Mouse (Mus musculus) Muller cell, postnatal 12 days (primary cell): ENCODE measurements at regions not wholly inside any gene's neighbourhood (a gene's known extent, or its start where the extent isn't known, plus 50 kb on each side); places are given as distances from the start of the nearest gene placed in this dataset.

Experiments
- DNase-seq: peaks from one replicate; pipeline ENCODE4 v3.0.0-alpha.2; 2015; ENCODE audit errors: inconsistent ontology term

- no peak for DNase-seq
These were observed 61.6 kb downstream of the Skor1 start for GRCm38 (mm10) chr9:63087195-63087594.

DNA sequence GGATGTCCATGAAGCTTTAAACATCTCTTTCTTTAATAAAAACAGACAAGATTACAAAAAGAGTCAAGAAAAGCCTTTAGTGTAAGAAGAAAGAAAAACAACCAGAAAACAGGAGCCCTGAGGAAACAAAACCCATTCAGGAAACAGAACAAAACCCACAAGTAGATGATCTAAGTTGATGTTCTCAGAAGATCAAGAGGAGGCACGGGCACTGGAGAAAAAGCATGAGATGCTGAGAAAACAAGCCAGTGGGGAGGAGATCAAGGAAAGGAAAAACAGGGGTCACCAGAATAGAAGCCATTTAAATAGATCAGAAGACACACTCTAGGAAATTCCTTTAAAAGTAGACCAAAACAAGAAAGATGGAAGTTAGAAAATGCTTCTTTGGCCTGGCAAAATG lies 62.1 kb downstream of the Skor1 start:
- DNase-seq = no peak

DNA sequence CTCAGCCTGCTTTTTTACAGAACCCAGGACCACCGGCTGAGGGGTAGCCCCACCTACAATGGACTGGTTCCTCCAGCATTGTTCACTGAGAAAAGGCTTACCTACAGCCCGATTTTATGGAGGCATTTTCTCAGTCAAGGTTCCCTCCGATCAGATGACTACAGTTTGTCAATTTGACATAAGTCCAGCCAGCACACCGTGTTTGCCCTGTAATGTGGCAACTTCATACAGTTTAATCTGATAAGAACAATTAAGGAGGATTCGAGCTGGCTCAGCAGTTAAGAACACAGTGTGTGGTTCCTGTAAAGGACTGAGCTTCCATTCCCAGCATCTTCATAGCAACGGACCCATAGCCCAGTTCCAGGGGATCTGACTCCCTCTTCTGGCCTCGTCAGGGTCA lies 65.9 kb downstream of the Skor1 start:
- no peak for DNase-seq

GRCm38 (mm10) chr9:63082311-63082710 lies 66.5 kb downstream of the Skor1 start:
- no peak for DNase-seq

DNA sequence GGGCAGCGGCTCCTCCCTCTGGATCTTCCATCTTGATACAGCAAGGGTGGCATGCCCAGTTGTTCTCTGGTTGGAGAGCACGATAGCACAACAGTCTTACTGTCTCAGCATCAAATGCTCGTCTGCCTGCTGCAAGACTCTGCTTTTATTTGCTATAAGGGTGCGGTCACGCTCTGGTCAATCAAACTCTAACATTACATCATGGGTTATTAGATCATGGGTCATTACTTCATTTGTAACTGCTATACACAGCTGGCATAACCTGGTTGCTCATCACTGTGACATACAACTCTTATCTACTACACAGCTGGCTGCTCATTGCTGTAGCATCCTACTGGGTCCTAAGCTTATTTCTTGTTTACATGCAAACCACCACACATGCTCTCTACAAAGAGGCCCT lies 68.4 kb downstream of the Skor1 start:
- no peak for DNase-seq

GRCm38 (mm10) chr9:63075252-63075651 lies 73.5 kb downstream of the Skor1 start:
- DNase-seq = peak; percentile 18

DNA sequence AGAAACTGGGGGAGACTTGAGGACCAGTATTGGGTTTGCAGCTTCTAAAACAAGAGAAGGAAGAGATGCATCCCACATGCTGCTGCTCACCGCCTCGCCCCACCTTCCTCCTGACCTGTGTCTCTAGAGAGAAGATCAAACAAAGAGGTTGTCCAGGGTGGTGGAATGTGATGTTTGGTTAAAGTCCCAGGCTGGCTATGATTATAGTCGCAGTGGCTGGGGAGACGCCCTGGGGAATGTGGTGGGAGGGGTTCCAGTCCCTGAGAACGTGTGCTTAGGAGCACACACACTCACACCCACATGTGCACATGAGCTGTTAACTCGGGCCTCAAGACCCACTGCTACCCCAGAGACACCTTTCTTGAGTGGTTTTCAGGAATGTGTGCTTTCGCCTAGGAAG lies 74.0 kb downstream of the Skor1 start:
- no peak for DNase-seq

DNA sequence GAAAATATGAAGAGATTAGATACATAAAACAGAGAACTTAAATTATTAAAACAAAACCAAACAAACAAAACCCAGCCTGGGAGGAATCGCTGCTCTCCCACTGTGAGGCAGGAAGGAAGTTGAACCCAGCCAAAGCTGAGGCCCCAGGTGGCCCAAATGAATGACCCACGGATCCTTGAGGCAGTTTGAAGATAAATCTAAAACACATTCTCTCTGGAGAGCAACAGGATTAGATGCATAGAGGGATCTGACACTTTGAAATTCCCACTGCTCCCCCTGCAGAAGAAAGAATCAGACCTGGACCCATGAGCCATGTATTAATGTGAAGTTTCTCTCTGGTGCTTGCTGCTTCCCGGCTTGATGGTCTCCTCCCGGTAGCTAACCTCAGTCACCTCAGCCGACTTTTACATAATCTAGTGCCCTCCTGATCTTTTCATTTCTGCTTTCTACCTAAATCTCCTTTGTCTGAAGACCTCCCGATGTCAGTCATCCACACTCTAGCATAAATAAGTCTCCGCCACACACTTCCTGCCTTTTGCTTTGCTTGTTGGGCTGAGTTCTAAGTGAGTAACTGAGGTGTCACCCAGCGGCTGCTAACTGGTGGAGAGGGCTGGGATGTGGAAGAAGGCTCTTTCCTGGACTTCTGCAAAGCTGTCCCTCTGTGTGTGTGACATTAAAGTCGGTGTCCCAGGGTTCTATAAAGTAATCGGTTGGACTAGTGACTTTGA lies 74.6 kb downstream of the Skor1 start:
- no peak for DNase-seq

GRCm38 (mm10) chr9:63071032-63071431 lies 77.7 kb downstream of the Skor1 start:
- DNase-seq = no peak

- DNase-seq = no peak
These were observed 78.8 kb downstream of the Skor1 start for GRCm38 (mm10) chr9:63069919-63070318.

DNA sequence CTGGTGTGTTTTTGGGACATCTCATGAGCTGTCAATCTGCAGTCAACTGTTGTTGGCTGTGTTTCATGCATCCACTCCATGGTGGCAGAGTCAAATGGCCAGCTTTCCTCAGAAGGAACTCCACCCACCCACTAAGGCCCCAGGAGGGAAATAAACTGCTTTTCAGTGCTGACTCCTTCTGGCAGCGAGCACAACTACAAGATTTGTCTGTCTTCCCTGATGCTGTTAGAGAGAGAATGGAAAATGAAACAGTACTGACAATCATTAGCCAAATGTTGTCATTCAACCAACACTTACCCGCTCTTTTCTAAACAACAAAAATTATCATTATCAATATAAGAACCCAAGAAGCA lies 79.3 kb upstream of the Pias1 start:
- no peak for DNase-seq

- no peak for DNase-seq
These were observed 78.8 kb upstream of the Pias1 start for GRCm38 (mm10) chr9:63066384-63067053.

- DNase-seq = no peak
These were observed 75.8 kb upstream of the Pias1 start for GRCm38 (mm10) chr9:63063525-63063924.

DNA sequence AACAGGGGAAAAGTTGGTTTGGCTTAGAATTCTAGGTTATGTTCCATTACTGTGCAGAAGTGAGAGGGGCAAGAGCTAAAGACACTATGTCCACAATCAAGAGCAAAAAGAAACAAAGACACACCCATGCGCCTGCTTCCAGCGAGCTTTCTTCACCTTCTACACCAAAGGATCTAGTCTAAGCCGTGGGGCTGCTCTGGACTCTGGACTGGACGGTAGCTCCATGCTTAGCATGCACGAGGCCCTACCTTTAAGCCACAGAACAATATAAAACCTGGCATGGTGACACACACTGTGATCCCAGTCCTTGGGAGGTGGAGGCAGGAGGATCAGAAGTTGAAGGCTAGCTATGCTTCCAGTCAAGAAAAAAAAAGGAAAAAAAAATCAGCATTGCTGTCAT lies 73.0 kb upstream of the Pias1 start:
- no peak for DNase-seq

GRCm38 (mm10) chr9:63059234-63059842 lies 71.6 kb upstream of the Pias1 start:
- DNase-seq = peak; percentile 80

DNA sequence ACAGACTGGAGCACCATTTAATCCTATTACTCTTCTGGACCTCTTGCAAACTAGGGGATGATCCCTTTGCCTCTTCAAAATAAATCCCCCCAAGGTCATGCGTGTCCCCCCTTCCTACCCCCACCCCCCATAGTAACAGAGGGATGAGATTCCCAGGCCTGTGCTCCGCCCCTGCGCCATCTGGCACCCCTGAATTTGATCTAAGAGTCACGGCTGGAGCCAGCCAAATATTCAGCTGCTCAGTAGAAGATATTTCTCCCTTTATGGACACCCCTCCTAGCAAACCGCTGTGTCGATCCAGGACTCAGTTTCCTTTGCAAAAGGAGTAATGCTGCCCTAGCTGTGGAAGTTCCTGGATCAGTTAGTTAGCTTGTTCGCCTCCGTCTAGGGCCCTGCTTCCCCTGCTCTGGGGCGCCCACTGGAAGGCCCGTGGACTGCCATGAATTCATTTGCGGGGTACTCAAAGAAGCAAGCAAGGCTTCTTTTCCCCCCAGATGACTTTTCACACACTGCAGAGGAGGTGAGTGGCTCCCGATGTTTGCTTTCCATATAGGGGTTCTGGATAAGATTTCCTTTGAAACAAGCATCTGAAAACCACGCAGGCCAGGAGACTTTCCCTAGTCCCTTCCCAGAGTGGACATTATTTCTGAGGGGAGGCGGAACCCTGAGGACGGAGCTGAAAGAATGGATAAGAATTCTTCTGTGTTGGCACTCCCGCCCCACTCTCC lies 70.9 kb upstream of the Pias1 start:
- no peak for DNase-seq

- no peak for DNase-seq
These were observed 69.1 kb upstream of the Pias1 start for GRCm38 (mm10) chr9:63056695-63057349.

DNA sequence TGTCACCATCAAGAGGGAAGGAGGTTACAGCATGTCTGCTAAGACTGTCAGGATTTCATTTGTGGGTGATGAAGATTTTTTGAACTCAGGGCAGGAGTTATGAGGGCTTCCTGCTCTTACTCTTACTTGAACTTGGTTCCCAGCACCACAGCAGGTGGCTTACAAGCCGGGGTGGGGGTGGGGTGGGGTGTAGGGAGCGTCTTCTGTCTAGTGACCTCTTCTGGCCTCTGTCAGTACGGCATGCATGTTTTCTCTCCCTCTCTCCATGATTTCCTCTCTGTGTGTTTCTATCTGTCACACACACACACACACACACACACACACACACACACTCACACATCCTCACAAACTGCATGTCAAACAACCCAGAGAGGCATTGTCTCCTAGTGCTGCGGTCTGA lies 64.5 kb upstream of the Pias1 start:
- DNase-seq = no peak

DNA sequence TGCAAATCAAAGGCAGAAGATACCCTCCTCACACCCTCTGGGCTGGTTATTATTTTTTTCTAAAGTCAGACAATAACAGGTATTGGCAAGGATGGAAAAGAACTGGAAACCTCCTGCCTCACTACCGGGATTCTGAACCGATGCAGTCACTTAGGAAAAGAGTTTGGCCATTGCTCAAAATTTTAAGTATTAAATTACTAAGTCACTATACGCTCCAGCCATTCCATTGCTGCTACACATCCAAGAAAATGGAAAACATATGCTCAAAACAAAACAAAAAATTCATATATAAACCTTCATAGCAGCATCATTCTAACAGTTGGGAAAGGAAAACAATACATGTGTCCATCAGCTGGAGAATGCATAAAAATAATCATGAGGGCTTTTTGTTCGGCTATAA lies 63.9 kb upstream of the Pias1 start:
- no peak for DNase-seq

- DNase-seq = no peak
These were observed 61.6 kb upstream of the Pias1 start for GRCm38 (mm10) chr9:63049290-63049689.

DNA sequence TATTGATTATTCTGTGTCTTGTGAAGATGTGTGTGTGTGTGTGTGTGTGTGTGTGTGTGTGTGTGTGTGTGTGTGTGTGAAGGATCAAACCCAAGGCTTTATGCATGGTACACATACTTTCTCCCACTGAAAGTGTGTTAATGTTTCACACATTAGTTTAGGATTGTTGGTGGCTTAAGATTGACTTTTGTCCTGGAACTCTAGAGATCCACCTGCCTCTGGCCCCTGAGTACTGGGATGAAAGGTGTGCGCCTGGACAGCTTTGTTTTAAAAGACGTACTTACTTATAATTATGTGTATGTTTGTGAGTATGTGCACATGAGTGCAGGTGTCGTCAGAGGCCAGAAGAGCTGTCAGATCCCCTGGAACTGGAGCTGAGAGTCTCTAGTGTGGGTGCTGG lies 59.3 kb upstream of the Pias1 start:
- no peak for DNase-seq

GRCm38 (mm10) chr9:63045531-63045930 lies 57.8 kb upstream of the Pias1 start:
- DNase-seq = no peak
